Mouse (Mus musculus): ENCODE measurements around the gene Rpp14.
"Not testable (repeated sequence)": the region's sequence is repeated elsewhere in the genome, so short reads cannot be mapped to it uniquely, and the experiment has no call there.

The Rpp14 gene

GRCm38 (mm10) chr14:8114756-8115155 lies 34.6 kb downstream of the Rpp14 start:
- DNase-seq (ENCODE audit: low spot score in 2 of 2): peak; percentile 24 to 47

- peak; percentile 82 to 83 for DNase-seq (ENCODE audit: low spot score in 2 of 2)
Observed at GRCm38 (mm10) chr14:8115772-8116171, 35.6 kb downstream of the Rpp14 start.

- DNase-seq (ENCODE audit: low spot score in 2 of 2): no peak
Observed at GRCm38 (mm10) chr14:8117371-8117770, 37.2 kb downstream of the Rpp14 start.

- no peak for DNase-seq (ENCODE audit: low spot score in 2 of 2)
Observed at GRCm38 (mm10) chr14:8119454-8119853, 39.3 kb downstream of the Rpp14 start.

- no peak for DNase-seq (ENCODE audit: low spot score in 2 of 2)
Observed at GRCm38 (mm10) chr14:8119904-8120303, 39.7 kb downstream of the Rpp14 start.

- no peak for DNase-seq (ENCODE audit: low spot score in 2 of 2)
Observed at GRCm38 (mm10) chr14:8123141-8123540, 43.0 kb downstream of the Rpp14 start.

- DNase-seq (ENCODE audit: low spot score in 2 of 2): not testable (repeated sequence)
Observed at GRCm38 (mm10) chr14:8123611-8124010, 43.4 kb downstream of the Rpp14 start.

- DNase-seq (ENCODE audit: low spot score in 2 of 2): no peak
Observed at GRCm38 (mm10) chr14:8124046-8124881, 44.1 kb downstream of the Rpp14 start.

- DNase-seq (ENCODE audit: low spot score in 2 of 2): peak; percentile 70 to 72
Observed at GRCm38 (mm10) chr14:8127971-8128370, 47.8 kb downstream of the Rpp14 start.

- DNase-seq (ENCODE audit: low spot score in 2 of 2): peak; percentile 30 to 47
Observed at GRCm38 (mm10) chr14:8132789-8133188, 52.6 kb downstream of the Rpp14 start.

- DNase-seq (ENCODE audit: low spot score in 2 of 2): no peak
Observed at GRCm38 (mm10) chr14:8134234-8134633, 54.1 kb downstream of the Rpp14 start.

GRCm38 (mm10) chr14:8135130-8135529 lies 55.0 kb downstream of the Rpp14 start:
- DNase-seq (ENCODE audit: low spot score in 2 of 2): no peak

GRCm38 (mm10) chr14:8139724-8140710 lies 59.9 kb downstream of the Rpp14 start:
- peak; percentile 61 to 64 for DNase-seq (ENCODE audit: low spot score in 2 of 2)

- peak in 1 of 2 experiments; percentile 21 for DNase-seq (ENCODE audit: low spot score in 2 of 2)
Observed at GRCm38 (mm10) chr14:8141131-8141530, 61.0 kb downstream of the Rpp14 start.
